Mouse (Mus musculus): ENCODE results near the gene Gpr176. TPM values are rescaled to one million over a fixed set of nuclear protein-coding genes. Genes with fewer than 3 reads are reported as not detected.

Gpr176 gene
- total RNA-seq (2015) (not detected in 2 replicates), total RNA-seq (2017) (not detected in 2 replicates)

DNA sequence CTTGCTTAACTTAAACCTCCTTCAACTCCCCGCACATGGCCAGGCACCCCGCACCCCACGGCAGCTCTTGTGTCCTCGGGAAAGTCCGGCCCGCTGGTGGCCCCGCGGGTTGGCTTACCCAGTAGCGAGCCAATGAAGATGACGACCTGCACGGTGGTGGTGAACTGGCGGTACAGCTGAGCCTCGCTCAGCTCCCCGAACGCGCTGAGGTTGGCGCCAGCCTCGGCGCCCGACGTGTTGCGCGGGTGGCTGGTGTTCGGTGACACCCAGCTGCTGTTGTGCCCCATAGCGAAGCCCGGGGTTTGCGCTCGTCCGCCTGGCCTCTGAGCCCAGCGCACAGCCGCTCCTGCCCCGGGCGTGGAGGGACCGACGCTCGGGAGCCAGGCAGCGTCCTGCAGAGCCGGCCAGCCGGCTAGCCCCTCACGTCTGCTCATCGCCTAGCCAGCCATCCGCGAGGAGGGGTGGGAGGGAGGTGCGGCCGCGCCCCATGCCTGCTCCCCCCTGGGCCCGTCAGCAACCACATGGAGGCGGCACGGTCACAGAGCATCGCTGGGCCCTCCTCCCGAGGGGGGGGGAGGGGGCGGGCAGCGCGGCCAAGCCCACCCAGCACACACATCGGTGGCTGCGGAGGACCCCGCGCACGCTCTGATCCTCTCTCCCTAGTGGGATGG lies at the start of gene Gpr176:
Gpr176 (minus strand) TSS at position 519 of the 671 bp plus-strand sequence.
- ATAC-seq (ENCODE audit: poor library complexity, severe bottlenecking): peak; percentile 30

DNA sequence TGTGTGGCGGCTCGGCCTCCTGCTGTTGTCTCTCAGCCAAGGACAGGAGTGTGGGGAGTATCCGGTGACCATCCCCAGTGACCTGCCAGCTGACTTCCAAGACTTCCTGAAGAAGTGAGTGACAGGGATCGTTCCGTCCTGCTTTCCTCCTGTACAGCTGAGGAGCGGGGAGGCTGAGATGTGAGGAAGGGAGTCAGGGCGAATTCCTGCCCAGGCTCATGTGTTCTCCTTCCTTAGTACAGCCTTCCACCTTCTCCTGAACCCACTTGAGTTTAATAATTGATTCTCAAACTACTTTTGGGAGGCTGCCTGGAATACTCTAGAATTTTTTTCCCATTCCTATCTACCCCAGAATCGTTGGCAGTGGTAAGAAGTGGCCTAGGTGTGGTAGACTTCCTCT lies 49.2 kb upstream of the Gpr176 start:
- no peak for ATAC-seq (ENCODE audit: poor library complexity, severe bottlenecking)

DNA sequence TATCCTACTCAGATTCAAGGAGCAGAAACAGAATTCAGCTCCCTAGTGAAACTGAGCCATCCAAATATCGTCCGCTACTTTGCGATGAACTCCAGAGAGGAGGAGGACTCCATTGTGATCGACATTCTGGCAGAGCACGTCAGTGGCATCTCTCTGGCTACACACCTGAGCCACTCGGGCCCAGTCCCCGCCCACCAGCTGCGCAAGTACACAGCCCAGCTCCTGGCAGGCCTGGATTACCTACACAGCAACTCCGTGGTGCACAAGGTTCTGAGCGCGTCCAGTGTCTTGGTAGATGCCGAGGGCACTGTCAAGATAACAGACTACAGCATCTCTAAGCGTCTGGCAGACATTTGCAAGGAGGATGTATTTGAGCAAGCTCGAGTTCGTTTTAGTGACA lies 48.7 kb upstream of the Gpr176 start:
- no peak for ATAC-seq (ENCODE audit: poor library complexity, severe bottlenecking)

DNA sequence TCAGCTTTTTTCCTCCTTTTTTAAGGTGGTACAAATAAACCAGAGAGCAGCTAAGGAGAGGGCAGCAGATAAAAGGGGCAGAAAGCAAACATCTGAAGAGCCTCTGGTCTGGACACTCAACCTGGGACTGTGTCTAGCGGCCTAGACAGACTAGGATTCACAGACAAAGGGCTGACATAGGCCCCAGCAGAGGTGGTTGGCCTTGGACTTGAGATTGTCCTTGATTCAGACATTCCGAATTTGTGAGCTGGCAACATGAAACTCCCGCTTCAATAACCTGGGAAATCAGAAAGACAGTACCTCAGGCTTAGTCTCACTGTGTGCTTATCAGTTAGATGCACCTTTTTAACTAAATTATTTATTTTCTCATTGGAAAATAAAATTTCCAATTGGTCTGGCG lies 44.9 kb upstream of the Gpr176 start:
- no peak for ATAC-seq (ENCODE audit: poor library complexity, severe bottlenecking)

DNA sequence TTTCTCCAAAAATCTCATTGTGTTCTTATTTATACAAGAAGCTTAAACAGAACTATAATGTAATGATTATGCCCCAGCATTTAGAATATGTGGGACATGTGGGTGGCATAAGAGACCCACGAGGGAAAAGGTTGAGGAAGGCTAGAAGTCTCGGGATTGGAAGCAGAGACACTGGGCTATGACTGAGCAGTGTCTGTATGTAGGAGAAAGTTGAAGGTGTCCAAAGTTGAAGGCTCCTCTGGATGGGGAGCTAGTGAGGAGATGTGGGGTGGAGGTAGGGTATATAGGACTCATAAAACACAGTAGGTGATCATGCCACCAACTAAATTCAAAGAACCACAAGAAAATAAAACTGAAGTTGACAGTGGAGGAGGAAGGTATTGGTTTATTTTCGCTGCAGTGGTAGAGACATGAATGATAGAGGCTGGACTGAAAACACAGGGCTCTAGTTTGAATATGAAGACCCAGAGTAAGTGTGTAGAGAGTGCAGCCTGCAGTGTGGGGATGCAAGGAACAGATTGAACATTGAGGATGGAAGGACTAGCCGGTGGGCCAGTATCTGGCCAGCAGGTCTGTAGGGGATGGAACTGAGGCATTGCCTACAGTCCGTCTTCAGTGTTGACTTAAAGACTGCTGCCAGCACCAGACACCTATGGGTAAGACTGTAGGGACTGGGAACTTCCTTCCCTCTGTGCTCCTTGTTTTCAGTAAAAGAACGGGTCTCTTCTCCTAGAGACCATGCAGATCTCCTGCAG lies 42.6 kb upstream of the Gpr176 start:
- ATAC-seq (ENCODE audit: poor library complexity, severe bottlenecking): no peak

DNA sequence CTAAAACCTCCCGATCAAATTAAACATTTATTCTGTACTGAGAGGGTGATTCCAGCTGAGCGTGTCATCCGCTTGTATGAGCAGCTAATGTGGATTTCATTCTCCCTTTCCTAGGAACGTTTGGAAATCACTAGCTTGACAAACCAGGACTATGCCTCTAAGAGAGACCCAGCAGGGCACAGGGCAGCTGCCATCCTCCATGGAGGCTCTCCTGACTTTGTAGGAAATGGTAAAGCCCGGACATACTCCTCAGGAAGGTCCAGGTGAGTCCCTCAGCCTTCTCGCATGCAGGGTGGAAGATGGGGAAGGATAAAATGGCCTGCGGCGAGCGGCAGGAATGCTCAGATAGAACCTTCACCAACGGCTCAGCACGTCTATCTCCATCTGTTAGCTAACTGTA lies 39.6 kb upstream of the Gpr176 start:
- ATAC-seq (ENCODE audit: poor library complexity, severe bottlenecking): no peak

DNA sequence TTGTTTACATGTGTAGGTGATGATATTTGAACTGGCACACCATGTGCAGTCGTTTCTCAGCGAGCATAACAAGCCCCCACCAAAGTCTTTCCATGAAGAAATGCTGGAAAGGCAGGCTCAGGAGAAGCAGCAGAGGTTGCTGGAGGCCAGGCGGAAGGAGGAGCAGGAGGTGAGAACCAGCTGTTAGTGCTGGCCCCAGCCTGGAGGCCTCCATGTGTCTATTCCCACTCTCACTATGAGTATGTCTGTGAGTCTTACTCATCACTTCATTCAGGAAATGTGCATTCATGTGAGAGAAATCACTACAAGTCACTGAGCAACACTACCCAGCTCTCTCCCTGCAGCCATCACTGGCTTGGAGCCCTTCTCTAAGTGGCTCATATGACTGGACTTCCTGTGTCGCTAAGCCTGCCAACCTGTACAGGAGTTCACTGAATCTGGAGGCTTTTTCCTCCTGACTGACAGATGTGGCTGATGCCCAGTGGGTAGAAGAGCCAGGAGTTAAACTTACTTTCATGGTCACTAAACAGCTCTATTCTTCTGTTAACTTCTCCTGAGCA lies 35.2 kb upstream of the Gpr176 start:
- no peak for ATAC-seq (ENCODE audit: poor library complexity, severe bottlenecking)

DNA sequence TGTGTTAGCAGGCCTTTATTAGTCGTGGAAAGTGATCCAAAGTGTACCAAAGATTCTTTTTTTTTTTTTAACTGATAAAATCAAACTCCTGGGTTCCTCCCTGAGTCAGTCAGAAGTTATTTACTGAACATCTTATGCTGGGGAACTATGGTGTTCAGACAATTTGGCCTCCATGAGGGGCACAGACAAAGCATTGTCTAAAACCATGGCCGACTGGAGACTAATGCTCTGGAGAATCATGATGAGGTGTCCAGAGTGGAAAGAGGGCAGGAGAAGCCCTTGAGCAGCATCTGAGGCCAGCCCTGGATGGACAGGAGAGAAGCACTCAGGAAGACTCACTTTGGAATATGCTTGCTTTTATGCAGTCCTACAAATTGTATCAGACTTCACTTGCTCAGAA lies 33.6 kb upstream of the Gpr176 start:
- ATAC-seq (ENCODE audit: poor library complexity, severe bottlenecking): no peak

DNA sequence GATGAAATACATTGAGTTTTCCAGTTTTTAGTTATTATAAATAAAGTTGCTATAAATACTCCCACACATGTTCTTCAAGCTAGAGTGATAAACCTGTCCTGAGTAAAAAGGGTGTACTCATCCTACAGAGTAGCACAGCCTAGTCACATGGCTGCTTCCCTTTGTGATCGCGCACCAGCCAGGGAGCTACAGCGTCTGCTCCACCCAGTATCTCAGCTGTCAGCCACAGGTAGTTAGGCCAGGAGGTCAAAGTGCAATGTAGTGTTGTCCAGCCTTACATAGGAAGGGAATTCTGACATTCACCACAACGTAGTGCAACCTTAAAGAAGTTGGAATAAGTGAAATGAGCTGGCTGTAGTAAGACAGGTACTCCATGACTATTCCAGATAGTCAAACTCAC lies 32.3 kb upstream of the Gpr176 start:
- ATAC-seq (ENCODE audit: poor library complexity, severe bottlenecking): no peak

DNA sequence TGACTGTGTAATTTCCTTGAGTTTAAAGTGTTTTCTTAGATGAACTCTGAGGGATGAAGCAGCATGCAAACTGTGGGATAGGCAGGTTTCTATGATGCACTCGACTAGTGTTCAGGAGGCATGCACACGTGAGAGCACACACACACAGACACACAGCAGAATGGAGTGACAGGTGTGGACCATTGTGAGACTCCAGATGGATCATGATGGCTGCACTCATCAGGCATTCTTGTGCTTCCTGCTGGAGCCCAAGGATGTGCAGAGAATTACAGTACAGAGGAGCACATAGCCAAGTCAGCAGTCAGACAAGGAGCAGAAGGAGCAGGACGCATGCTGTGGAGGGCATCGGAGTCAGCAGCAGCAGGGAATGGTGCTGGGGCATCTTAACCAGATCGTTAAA lies 31.1 kb upstream of the Gpr176 start:
- no peak for ATAC-seq (ENCODE audit: poor library complexity, severe bottlenecking)

DNA sequence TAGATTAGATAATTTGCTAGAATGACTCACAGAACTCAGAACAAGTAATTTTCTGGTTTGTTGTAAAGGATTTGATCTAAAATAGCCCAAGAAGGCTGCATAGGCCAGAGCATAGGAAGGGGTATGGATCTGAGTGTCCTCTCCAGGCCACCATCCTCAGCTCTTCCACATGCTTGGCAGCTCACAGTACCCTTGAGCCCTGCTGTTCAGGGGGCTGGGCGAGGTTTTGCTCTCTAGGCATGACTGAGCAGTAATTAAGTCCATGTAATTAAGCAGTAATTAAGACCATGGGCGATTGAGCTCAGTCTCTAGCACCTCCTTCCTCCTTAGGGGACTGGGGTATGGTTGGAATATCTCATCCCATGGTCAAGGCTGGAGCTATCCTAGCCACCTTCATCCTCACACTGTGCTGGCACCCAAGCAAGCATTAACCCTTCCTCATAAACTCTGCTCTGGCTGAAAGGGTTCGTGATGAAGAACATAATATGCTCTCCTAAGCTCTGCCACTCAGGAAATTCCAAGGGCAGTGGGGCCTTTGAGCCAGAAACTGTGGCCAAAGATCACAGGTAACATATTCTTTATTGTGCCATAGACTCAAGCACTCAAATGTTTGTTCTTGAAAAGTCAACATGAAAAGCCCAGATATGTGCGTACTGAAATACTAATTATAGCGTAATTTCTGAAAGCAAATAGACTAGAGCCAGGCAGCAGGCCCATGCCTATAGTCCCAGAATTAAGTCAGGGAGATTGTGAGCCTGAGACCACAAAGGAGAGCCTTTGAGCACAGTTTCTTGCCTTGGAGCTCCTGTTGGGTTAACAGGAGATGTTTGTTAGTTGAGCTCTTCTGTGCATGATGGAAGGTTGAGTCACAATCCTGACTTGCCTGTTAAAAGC lies 28.9 kb upstream of the Gpr176 start:
- no peak for ATAC-seq (ENCODE audit: poor library complexity, severe bottlenecking)

DNA sequence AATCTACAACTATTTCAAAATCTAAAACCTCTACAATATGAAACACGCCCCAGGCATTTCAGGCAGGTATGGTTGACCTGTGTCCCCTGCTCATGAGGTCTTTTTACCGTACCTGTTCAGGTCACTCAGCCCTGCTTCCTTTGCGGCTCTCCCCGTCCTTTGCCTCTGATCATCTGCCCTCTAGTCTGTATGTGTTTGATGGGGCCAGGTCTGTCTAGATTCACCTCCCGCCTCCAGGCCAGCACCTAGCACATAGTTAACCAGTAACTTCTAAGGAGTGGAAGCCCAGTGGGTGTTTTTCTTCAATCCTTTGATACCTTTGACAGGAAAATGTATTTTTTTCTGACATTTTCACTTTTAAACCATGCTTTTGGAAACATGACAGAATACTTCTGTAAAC lies 26.5 kb upstream of the Gpr176 start:
- ATAC-seq (ENCODE audit: poor library complexity, severe bottlenecking): no peak

DNA sequence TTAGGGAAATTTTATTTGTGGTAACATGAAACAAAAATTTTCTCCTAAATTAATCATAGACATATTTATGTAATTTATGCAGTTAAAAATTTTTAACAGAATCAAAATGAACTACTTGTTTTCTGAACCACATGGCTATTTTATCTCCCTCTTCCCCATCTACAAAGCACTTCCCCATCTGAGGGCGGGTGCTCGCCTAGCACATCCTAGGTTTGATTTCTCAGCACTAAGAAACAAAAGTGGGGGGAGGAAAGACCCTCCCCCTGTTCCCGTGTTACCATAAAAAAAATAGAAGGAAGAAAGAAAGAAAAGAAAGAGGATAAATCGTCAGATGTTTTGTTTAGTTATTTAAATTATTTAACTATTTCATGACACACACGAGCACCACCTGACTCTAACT lies 18.0 kb upstream of the Gpr176 start:
- no peak for ATAC-seq (ENCODE audit: poor library complexity, severe bottlenecking)

DNA sequence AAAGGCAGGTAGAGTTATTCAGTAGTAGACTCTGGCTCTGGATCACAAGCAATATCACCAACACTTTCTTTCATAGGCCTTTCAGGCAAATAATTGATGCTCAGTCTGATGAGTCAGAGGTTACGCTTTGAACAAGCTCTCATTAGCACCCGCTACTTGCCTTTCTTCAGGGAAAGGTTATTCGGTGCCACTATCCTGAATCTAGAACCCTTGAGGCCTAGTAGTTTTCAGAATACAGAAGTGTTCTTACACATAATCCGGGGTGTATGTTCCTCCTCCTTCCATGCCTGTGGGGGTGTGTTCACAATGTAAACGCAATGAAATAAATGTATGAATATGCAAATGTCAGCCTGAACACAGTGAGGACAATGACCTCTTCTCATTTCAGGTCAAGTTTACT lies 16.9 kb upstream of the Gpr176 start:
- no peak for ATAC-seq (ENCODE audit: poor library complexity, severe bottlenecking)

DNA sequence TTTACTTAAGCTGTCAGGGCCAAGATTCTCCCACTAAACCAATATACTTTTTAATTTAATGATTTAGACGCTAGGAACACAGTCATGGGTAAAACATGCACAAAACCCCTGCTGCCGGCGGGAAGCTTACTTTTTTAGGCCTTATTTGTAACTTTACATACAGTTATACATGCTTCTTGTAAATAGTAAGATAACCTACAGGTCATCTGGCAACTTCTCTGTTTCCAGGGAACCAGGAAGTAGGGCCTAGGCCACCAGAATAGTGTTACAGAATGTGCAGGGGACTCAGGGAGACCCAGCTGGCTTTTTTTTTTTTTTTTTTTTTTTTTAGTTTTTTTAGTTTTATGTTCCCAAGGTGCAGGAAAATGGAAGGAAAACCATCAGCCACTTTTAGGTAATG lies 16.4 kb upstream of the Gpr176 start:
- ATAC-seq (ENCODE audit: poor library complexity, severe bottlenecking): no peak

DNA sequence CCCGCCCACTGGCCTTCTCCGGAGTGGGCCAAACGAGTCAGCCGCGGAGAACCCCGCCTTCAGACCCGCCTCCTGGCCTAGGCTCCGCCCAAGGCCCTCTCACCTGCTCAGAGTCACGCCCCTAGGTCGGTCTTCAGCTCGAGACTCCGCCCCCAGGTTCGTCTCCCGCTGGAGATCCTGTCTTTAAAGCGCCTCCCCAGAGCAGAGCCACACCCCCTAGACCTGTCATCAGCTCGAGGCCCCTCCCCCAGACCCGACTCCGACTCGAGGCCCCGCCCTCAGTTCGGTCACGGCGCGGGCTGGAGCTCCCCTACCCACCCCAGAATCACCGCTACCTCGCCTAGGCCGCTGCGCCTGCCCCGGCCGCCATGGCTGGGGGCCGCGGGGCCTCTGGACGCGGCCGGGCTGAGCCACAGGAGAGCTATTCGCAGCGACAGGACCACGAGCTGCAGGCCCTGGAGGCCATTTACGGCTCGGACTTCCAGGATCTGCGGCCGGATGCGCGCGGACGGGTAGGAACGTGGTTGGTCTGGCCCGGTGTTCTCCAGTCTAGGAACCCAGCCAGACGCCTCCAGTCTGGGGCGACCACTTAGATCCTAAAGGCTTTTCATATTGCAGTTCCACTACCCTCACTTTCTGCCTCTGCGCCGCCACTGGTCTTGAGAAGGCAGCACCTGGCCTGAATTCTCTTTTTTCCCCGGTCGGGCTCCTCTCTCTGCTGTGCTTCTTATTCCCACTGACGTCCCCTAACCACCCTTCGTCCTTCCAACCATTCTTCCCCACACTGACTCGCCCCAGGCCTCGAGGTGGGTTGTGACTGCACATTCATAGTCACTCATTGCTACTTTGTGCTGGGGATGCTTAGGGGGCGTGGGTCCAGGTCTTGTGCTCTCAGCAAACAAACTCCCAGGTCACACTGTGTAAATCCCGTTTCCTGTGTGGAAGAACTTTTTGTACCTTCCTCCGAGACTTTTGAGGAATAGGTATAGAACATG lies 15.4 kb upstream of the Gpr176 start, which contains the start of gene Eif2ak4:
Eif2ak4 (plus strand) TSS at position 278 of the 995 bp plus-strand sequence.
- peak; percentile 96 for ATAC-seq (ENCODE audit: poor library complexity, severe bottlenecking)

DNA sequence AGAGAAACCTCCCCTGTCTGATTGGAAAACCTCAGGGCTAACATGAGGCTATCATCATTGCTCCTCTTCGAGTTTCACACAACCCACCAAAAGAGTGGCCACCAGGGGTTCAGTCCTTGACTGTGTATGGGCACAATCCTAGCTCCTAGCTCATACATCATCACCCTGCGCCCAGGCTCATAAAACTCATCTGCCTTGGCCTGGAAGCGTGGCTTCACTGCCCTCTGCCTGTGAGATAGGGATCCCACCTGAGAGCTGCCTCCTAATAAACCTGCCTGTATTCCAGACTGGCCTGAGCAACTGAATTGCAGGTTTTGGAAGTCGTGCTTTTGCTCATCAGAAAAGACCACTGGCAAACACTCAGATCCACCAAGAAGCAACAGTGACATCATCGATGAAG lies 10.2 kb upstream of the Gpr176 start:
- no peak for ATAC-seq (ENCODE audit: poor library complexity, severe bottlenecking)

DNA sequence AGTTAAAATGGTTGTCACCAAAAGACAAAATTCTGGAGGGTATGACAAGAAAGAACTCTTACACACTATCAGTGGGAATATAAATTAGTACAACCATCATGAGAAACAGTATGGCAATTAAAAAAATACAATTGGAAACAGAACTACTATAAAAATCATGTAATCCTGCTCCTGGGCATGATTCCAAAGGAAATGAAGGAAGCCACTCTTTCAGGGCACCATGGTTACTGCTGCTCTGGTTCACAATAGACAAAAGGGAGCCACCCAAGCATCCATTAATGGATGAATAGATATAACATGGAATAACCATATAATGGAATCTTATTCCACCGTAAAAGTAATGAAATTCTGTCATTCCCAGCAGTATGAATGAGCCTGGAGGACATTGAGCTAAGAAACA lies 6.5 kb upstream of the Gpr176 start:
- no peak for ATAC-seq (ENCODE audit: poor library complexity, severe bottlenecking)

DNA sequence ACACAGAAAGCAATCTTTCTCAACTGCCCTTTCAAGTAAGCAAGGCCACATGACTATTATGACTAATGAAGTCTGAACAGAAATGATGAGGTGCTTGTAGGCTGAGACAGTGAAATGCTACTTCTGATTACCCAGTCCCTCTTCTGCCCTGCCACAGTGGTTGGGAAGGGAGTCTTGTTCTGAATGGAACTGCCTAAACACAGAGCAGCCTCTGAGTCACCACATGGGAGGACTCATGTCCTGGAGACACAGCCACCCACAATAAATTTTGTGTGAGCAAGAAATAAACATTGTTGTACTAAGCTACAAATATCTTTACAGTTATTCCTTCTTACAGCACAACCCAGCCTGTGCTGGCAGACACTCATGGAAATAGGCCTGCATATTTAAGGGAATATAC lies 2.7 kb upstream of the Gpr176 start:
- no peak for ATAC-seq (ENCODE audit: poor library complexity, severe bottlenecking)

DNA sequence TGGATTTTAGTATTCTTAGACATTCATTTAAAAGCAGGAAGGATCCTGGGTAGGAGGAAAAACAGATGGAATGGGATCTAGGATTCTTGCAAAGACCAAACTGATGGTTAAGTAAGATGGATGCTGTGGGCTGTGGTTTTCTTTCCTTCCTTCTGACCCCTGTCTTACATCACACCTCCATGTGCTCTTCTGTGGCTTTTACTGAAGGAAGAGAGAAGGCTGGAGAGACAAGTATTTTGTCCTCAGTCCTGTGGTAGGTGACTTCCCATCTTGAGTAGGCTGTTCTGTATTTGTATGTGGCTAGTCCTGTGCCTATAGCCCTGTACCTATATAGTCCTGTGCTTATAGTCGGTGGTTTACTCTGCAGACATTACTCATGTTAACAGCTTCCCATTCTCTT lies 2.3 kb upstream of the Gpr176 start:
- peak; percentile 45; the same call in 1 of the 2 replicates for ATAC-seq (ENCODE audit: poor library complexity, severe bottlenecking)

All from megakaryocyte, adult 5-6 weeks (primary cell).